Mouse (Mus musculus) left cerebral cortex, postnatal 10 days (tissue): ENCODE results near the gene Ugdh. TPM values are rescaled to one million over a fixed set of nuclear protein-coding genes. Genes with fewer than 3 reads are reported as not detected.
"Not testable (repeated sequence)": the region's sequence is repeated elsewhere in the genome, so short reads cannot be mapped to it uniquely, and the experiment has no call there.

ENCODE experiments used
- DNase-seq, 2 experiments: peaks; one replicate each; pipeline ENCODE4 v3.0.0; 2021 to 2022; ENCODE audit warnings: low spot score in 2 of 2, mixed read lengths in 1 of 2; ENCODE audit errors: extremely low spot score in 1 of 2
- intact Hi-C: fragments of 180-260 bp; cut with DNase I; formaldehyde crosslinking; loops from one replicate; pipeline ENCODE4 v1.15.1; 2025
- total RNA-seq, 2 experiments: library from RNA; stranded (reverse); gene quantifications; 2 replicates each; pipeline ENCODE4 v1.2.3; 2021

Gene Ugdh
- 10 to 100 TPM; 29.3 to 30.1 TPM for total RNA-seq

DNA sequence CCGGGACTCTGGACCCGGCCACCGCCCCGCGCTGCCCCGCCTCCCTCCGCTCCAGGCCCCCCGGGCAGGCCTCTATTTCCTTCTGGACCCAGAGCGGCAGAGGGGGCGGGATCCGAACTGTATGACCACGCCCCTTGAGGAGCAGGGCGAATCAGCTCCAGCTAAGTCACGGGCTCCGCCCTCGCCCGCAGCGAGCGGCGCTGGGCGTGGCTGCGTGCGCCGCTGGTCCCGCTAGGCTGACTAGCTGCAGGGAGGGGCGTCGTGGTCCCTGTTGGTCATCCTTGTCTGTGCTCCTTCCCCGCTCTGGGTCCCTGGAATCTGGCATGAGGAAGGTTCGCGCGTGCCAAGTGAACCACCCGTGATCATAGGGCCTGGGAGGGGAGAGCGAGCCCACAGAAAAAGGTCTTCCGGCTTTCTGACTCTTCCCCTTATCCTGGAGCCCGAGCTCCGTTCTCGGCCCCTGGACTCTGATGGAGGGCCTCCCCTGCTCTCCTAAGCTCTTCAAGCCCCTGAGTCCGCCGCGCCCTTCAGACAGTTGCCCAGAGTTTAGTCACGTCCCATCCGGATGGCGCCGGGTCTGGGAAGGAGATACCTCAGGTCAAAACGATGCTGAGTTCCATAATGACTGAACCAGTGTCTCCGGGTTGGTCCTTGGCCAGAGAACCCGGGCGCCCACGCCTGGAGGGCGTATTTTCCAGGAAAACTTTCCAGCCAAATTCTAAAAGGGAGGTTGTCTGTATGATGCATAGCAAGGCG lies at the start of gene Ugdh:
Ugdh (minus strand) TSS at position 144 of the 756 bp plus-strand sequence.
- intact Hi-C loops: loop anchor here (5.0 kb wide), 1 partner anchor 56 kb away; the partner anchor contains the start of gene Gm43552

DNA sequence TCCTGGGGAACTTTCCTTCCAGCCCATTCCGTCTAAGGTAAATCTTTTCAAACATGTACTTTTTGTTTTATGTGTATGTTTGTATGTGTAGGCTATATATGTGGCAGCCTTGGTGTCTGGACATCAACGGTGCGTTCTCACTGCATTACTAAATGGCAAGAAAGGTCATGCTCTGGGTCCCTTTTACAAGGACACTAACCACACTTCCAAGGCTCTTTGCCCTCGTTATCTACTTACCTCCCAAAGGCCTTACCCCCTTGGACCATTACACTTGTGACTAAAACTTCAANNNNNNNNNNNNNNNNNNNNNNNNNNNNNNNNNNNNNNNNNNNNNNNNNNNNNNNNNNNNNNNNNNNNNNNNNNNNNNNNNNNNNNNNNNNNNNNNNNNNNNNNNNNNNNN lies 47.2 kb upstream of the Ugdh start:
- DNase-seq: no peak
- intact Hi-C loops: no loop called here

More for the DNA sequence above, at the start of gene Ugdh:
- DNase-seq: peak; percentile 95 to 99

DNA sequence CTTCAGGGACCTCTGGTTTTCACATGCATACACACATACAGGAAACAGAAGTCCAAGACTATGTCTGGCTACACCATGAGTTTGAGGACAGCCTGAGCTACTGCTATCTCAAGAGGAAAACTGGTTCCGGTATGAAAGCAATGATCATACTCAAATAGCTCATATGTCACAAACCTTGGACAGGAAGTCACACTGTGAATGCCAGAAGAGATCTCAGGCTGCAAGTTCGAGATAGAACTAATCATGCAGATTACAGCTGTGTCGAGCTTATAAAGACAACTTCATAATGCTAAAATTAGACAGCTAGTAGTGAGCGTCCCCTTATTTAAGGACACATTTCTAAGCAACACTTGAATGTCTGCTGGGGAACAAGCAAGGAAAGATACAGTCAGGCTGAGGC lies 44.8 kb upstream of the Ugdh start:
- no peak for DNase-seq
- intact Hi-C loops: no loop called here

DNA sequence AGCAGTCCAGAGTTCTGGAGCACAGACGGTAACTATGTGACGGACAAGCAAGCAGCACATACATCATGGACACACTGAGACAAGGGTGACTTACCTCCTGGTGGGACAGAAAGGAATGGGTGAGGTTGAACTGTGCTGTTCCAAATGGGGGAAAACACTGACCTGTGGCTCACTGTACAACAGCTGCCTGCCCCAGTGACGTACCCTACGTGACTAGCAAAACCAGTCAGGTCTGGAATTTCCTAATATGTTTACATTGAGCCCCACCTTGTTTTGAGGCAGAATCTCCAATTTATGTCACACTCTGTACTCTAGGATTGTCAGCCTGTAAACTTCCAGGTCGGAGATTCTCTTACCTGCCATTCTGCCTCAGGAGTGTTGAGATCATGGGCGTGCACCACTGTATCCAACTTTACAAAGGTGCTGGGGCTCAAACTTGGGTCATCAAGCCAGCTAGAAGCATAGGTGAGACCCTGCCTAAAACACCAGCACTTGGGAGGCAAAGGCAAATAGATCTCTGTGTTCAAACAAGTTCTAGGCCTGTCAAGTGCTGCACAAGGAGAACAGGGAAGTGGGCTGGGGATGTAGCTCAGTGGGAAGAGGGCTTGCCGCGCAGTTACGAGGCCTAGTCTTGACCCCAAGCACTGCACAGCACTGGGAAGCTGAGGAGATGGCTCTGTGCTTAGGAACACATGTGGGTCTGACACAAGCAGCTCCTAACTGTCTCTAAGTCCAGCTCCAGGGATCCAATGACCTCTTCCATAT lies 44.1 kb upstream of the Ugdh start:
- intact Hi-C loops: no loop called here
- no peak for DNase-seq

DNA sequence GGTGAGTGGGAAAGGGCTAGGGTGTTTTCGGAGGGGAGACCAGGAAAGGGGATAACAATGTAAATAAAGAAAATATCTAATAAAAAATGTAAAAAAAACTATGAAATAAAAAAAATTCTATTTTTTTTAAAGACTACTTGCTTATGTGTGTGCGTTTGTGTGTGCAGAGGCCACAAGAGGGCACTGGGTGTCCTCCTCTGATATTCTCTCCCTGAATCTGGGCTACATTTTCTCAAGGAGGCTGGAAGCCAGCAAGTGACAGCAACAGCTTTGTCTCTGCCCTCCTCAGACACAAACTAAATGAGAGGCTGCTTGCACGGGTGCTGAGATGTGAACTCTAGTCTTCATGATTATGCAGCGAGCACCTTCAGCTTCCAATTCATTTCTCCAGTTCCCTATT lies 42.5 kb upstream of the Ugdh start:
- intact Hi-C loops: no loop called here
- peak in 1 of 2 experiments; percentile 29 for DNase-seq

DNA sequence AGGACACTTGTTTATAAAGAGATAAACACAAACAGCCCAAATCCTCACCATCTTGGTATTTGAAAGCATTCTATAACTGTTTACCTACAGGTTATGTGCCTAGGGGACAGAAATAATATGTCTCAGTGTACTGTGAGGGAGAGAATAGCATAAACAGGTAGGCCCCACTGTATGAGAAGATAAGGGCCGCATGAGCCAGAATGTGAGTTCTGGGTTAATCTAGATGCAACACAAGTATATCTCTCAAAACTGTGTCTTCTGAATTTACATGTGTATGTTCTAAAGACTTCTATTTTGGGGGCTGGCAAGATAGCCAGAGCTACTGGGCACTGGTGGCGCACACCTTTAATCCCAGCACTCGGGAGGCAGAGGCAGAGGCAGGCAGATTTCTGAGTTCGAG lies 41.0 kb upstream of the Ugdh start:
- DNase-seq, intact Hi-C loops: not testable (repeated sequence)

DNA sequence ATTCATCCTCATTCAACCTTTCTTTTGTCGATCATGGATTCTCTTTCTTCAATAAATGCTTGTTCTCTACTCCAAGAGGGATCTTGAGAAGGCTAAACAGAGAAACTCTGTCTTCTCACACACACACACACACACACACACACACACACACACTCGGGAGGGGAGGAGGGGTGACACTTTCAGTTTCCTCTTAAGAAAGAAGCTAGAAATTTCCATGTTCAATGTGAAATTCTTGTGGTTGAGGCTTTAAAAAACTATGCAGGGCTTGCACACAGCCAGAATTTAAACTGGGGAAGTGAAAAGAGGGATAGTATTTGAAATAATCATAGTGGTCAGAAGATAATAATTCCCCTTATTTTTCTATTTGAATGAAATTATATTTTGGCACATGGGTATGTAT lies 40.1 kb upstream of the Ugdh start:
- DNase-seq: no peak
- intact Hi-C loops: no loop called here

DNA sequence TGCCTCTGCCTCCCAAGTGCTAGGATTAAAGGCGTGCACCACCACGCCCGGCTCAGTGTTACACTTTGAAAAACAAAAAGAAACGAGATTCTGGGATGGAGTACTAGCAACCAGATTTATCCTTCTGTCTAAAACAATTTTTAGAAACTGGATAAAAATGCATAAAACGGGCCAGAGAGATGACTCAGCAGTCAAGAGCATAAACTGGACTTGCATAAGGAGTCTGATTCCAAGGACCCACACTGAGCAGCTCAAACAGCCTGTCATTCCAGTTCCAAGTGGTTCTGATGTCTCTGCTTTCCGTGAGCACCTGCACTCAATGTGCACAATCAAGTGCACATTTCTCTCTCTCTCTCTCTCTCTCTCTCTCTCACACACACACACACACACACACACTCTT lies 34.0 kb upstream of the Ugdh start:
- DNase-seq: no peak
- intact Hi-C loops: no loop called here

DNA sequence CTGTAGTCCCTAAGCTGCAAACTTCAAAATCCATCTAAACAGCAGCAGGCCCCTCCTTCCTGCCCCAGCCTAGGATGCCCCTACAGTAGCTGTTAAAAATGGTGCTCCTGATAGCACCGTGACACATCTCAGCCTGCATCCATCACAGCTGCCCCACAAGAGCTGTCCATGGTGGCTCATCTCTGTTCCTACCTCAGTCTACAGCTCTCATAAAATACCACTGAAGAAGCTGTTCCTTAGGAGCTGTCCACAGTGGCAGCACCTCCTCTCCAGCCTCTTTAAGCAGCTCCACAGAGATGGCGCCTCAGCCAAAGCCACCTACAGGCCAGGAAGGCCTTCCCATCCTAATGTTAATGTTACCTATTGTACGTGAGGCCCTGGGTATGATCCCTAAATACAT lies 31.2 kb upstream of the Ugdh start:
- intact Hi-C loops: no loop called here
- no peak for DNase-seq

DNA sequence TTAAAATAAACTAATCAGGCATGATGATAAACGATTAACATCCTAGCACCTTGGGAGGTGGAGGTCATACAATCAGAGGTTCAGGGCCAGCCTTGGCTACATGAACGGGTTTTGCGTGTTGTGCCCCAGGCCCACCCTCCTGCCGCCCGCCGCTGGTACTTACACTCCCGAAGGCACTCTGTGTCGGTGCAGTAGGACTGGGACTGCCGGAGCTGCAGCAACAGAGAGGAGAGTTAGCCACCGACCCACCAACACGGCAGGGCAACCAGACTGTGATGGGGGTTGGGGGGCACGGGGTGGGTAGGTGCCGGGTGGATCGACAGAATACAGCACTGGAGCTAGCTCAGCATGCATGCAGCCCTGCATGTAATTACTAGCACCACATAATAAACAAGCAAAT lies 24.6 kb upstream of the Ugdh start:
- DNase-seq: no peak
- intact Hi-C loops: no loop called here

DNA sequence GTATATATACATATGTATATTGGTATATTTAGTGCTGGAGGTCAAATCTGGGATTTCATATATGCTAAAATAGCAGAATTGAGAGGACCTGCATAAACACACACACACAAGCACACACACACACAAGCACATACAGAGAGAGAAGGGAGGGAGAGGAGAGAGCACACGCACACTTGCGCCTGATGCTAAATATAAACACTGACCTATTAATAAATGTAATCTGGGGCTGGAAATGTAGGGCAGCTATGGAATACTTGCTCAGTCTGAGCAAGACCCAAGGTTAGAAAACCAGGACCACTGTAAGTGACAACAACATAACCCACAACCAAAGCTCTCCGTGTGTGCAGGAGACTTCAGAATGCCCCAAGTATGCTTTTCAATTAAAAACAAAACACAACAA lies 23.7 kb upstream of the Ugdh start:
- intact Hi-C loops: no loop called here
- no peak for DNase-seq

DNA sequence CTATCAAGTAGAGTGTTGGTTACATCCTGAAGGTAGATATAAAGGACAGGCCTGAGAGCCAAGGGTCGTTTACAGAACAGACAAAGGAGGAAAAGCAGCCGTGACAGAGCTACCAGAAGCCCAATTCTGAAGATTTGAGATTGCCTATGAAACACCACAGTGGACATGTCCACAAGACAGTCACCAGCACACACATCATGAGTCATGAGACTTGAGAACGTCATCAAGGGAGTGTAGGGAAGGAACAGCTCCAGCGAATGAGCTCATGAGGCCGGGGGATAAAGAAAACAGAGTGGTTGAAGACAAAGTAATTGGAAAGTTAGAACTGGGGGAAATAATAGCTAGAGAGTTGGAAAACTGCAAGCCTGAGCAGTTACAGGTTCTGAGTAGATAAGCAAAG lies 22.1 kb upstream of the Ugdh start:
- DNase-seq: no peak

DNA sequence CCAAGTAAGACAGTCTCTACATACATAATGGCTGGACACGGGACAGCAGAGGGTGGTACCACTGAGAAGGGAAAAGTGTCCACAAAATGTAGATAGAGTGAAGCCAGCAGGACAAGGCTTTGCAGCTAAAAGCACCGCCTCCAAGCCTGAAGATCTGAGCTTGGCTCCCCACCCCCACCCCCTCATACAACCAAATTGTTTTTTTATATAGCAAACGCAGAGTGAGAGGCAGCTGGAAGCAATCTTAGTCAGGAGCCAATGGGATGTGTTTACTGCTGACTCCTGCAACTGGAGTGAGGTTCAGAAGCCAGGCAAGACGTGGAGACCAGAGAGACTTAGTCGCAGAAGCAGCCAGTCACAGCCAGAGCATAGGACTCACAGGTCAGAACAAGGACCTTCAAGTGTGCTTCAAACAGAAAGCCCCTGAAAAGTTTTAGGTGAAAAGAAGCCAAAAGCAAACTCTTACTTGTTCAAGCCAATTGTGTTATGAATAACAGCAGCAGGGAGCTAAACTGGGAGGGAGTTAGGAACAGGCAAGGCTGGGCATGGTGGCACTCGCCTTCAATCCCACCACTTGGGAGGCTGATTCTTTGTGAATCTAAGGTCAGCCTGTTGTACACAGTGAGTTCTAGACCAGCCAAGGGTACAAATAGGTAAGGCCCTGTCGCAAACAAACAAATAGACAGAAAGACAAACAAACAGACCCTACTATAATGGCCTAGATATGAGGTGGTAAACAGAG lies 21.5 kb upstream of the Ugdh start:
- DNase-seq: no peak
- intact Hi-C loops: no loop called here

More for the DNA sequence above, 22.1 kb upstream of the Ugdh start:
- intact Hi-C loops: no loop called here

DNA sequence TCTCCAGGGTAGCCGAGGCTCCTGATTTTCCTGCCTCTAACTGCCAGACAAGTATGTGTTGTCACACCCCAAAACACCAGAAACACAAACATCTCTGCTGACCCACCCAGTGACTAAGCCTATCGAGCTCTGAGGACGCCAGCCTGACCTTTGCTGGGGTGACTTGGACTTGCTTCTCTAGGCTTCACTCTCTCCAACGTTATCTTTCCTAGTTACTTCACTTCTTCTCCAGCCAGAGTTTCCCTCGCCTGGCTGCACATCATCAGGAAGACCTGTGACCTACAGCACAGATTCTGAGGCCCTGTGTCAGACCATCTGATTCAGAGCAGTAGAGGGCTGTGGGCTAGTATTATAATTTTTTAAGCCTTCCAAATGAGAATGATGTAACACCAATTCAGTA lies 19.0 kb upstream of the Ugdh start:
- DNase-seq: no peak
- intact Hi-C loops: no loop called here

DNA sequence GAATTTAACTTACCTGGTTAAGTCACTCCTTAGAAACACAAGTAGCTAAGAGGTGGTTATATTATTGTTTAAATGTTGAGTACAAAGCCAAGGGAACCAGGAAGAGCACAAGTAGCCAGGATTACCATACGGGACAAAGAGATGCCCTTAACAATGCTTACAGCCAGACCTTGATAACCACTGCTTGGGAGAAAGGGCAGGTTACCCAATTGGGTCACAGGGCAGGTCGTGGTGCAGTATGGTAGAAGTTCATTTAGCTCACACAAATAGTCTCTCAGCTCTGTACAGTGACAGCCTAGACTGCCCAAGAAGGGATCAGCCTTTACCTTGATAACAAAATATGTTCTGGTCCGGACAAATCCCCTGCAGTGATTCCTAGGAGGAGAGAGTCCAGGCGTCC lies 13.2 kb upstream of the Ugdh start:
- DNase-seq: no peak
- intact Hi-C loops: no loop called here

DNA sequence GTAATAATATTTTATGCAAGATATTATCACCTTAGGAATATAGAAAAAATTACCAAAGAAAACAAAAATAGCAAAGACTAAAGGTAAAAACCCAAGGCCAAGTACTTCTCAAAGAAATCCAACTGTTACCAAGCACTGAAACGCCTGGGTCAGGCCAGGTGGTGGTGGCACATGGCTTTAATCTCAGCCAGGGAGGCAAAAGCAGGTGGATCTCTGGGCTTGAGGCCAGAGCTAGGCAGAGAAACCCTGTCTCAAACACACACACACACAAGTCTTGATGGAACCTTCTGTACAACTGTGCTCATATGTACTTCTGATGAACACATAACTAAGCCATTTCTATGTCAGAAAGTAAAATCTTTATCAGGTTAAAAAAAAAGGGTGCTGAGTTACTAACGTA lies 12.1 kb upstream of the Ugdh start:
- DNase-seq: no peak
- intact Hi-C loops: no loop called here

DNA sequence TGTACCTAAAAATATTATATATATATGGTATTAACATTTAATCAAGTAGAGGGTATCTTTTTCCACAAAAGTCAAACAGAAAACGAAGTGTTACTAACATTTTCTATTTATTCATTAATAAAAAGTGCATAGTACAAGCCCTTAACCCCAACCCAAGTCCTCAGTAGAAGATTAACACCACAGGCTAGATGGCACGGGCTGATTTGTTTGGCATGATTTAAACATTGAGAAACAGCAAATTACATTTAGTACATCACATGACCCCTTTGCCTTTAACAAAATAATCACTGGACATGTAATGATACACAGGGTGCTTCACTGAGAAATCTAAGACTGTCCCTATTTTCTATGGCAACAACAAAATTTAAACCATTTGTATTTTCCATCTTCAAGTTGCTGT lies 11.0 kb upstream of the Ugdh start:
- DNase-seq: no peak
- intact Hi-C loops: no loop called here

DNA sequence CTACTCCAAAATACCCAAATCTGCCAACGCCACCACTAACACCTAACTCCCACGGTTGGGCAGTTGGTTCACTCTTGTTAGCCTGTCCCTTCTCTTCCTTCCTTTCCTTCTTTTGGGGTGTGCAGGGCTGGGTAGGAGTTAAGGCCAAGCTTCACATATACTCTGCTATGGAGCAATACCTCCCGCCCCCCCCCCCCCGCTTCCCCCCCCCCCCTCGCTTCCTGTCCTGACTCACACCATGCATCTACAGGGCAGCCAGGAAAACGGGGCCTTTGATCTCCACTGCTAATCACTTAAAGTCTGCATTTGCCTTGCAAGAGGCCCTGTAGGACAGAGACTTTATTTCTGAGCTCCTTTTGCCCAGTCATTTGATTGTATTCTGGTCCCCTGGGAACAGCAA lies 9.2 kb upstream of the Ugdh start:
- intact Hi-C loops: no loop called here
- DNase-seq: no peak

DNA sequence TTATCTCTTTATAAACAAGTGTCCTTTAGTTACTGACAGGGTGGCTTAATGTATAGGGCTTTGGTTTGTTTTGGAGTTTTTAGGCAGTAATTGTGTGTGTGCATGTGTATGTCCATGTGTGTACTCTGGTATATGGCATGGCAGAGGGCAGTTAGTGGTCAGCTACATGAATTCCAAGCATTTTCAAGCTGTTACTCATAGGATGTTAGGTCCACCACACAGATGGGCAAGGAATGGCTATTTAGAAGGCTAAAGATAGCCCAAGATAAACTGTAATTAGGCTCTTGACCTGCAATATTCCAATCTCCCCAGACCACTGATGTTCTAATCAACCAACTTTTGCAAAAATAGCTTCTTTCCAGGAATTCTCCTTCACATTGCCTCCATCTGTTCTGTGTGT lies 2.3 kb upstream of the Ugdh start:
- DNase-seq: no peak
- intact Hi-C loops: loop anchor here (5.0 kb wide), 1 partner anchor 54 kb away; the partner anchor contains the start of gene Gm43552
